In genomic region chr1:186455177-186455660, GRCm38 (mm10) we compare ENCODE assay signal across 24 mouse cellular contexts.
A peak's percentile ranks its signal among the peaks of the same experiment; 100 is the strongest.
DNase-seq lines count a peak whose midpoint lies in the region; ATAC-seq lines count a peak whose summit lies in the region.
"Had no signal": no experiment of that assay in that cellular context is flagged by ENCODE, and none has a peak within 500 bp of the region (broad histone marks: within the 10 kb centered on the region; RNA-seq: fewer than 3 reads in every experiment).

No protein-coding gene starts in this region.

- H3K27me3 ChIP-seq in embryonic facial prominence, embryonic 11.5 days (ENCODE audit: control insufficient read depth, insufficient read depth, low read length), result no peaks in the 10 kb centered on the region
- H3K27me3 ChIP-seq in embryonic facial prominence, embryonic 10.5 days (replicated peaks; ENCODE audit: low read depth, poor library complexity, severe bottlenecking), result no peaks in the 10 kb centered on the region
- H3K27me3 ChIP-seq in embryonic facial prominence, embryonic 14.5 days (replicated peaks; ENCODE audit: control insufficient read depth, insufficient read depth, low read length), result no peaks in the 10 kb centered on the region
- H3K27me3 ChIP-seq in intestine, embryonic 16.5 days (replicated peaks; ENCODE audit: control insufficient read depth, insufficient read depth, low read length), result no peaks in the 10 kb centered on the region
- H3K27me3 ChIP-seq: embryonic facial prominence, embryonic 12.5 days; embryonic facial prominence, embryonic 15.5 days; forebrain, embryonic 12.5 days; Patski had no signal

- ATAC-seq in embryonic facial prominence, embryonic 11.5 days (replicated peaks; ENCODE audit: insufficient number of reproducible peaks, low FRiP score, low TSS enrichment, low read depth), result no peak
- no peak for ATAC-seq in embryonic facial prominence, embryonic 14.5 days (ENCODE audit: low read depth)
- no peak for ATAC-seq in intestine, embryonic 16.5 days
- ATAC-seq: activated CD4-positive, CD25-positive, alpha-beta regulatory T cell, adult 4 months; forebrain, embryonic 14.5 days; forebrain, embryonic 16.5 days; Patski had no signal

- no peak overlapping the region for H3K4me2 ChIP-seq in embryonic facial prominence, embryonic 11.5 days (ENCODE audit: low read depth, low read length)
- no peak overlapping the region for H3K4me2 ChIP-seq in embryonic facial prominence, embryonic 14.5 days (ENCODE audit: low read depth, low read length)
- H3K4me2 ChIP-seq in intestine, embryonic 16.5 days (ENCODE audit: low read depth, low read length), result no peak overlapping the region
- H3K4me2 ChIP-seq: embryonic facial prominence, embryonic 12.5 days; embryonic facial prominence, embryonic 15.5 days; forebrain, embryonic 12.5 days had no signal

- no peaks in the 10 kb centered on the region for H3K9me3 ChIP-seq in embryonic facial prominence, embryonic 11.5 days (replicated peaks; ENCODE audit: control insufficient read depth, low read length)
- H3K9me3 ChIP-seq in embryonic facial prominence, embryonic 10.5 days, result 0 out of 2 replicates have a peak, but pooled peaks cover 4% of the 10 kb centered on the region
- peaks cover 4% of the 10 kb centered on the region; the same call in 1 of the 2 replicates for H3K9me3 ChIP-seq in embryonic facial prominence, embryonic 14.5 days (ENCODE audit: control insufficient read depth, low read length)
- no peaks in the 10 kb centered on the region for H3K9me3 ChIP-seq in intestine, embryonic 16.5 days (ENCODE audit: control insufficient read depth, low read length)
- H3K9me3 ChIP-seq: embryonic facial prominence, embryonic 12.5 days; embryonic facial prominence, embryonic 15.5 days; forebrain, embryonic 12.5 days had no signal

- peak; percentile 54 for DNase-seq in embryonic facial prominence, embryonic 11.5 days (ENCODE audit: low spot score)
- DNase-seq in embryonic facial prominence, embryonic 10.5 days (ENCODE audit: low spot score), result no peak
- DNase-seq in embryonic facial prominence, embryonic 14.5 days (ENCODE audit: low spot score), result peak; percentile 64
- peak; percentile 75 for DNase-seq in fibroblast of lung, adult 2 months (ENCODE audit: low read depth)
- DNase-seq in natural killer cell, adult 2 months (ENCODE audit: low spot score in 2 of 2), result no peak
- no peak for DNase-seq in gastrocnemius, adult 18-20 months (ENCODE audit: low spot score)
- DNase-seq: adrenal gland, adult 8-10 months; adrenal gland, postnatal 14 days; adrenal gland, postnatal 36 days; cerebellum, adult 11-12 months; cerebellum, adult 2 months; cerebellum, adult 9-10 months; cerebellum, postnatal 10 days; cerebellum, postnatal 25 days; embryo, embryonic 11 days had no signal

- H3K36me3 ChIP-seq in embryonic facial prominence, embryonic 11.5 days (replicated peaks; ENCODE audit: control insufficient read depth, insufficient read depth, low read depth, low read length), result no peaks in the 10 kb centered on the region
- H3K36me3 ChIP-seq in embryonic facial prominence, embryonic 10.5 days (replicated peaks), result no peaks in the 10 kb centered on the region
- no peaks in the 10 kb centered on the region for H3K36me3 ChIP-seq in embryonic facial prominence, embryonic 14.5 days (ENCODE audit: control insufficient read depth, insufficient read depth, low read length)
- no peaks in the 10 kb centered on the region for H3K36me3 ChIP-seq in intestine, embryonic 16.5 days (ENCODE audit: control insufficient read depth, insufficient read depth, low read length)
- H3K36me3 ChIP-seq: embryonic facial prominence, embryonic 12.5 days; embryonic facial prominence, embryonic 15.5 days; forebrain, embryonic 10.5 days; forebrain, embryonic 12.5 days had no signal

- H3K9ac ChIP-seq in embryonic facial prominence, embryonic 11.5 days (replicated peaks; ENCODE audit: low read length), result no peak overlapping the region
- no peak overlapping the region for H3K9ac ChIP-seq in embryonic facial prominence, embryonic 14.5 days (ENCODE audit: low read depth, low read length)
- H3K9ac ChIP-seq in intestine, embryonic 16.5 days (ENCODE audit: low read depth, low read length), result no peak overlapping the region
- H3K9ac ChIP-seq: embryonic facial prominence, embryonic 12.5 days; embryonic facial prominence, embryonic 15.5 days; forebrain, embryonic 12.5 days had no signal

- H3K4me3 ChIP-seq in embryonic facial prominence, embryonic 11.5 days (ENCODE audit: low read depth, low read length), result no peak overlapping the region
- H3K4me3 ChIP-seq in embryonic facial prominence, embryonic 10.5 days, result no peak overlapping the region
- no peak overlapping the region for H3K4me3 ChIP-seq in embryonic facial prominence, embryonic 14.5 days (ENCODE audit: low read depth, low read length)
- no peak overlapping the region for H3K4me3 ChIP-seq in intestine, embryonic 16.5 days (ENCODE audit: low read length)
- H3K4me3 ChIP-seq: embryonic facial prominence, embryonic 12.5 days; embryonic facial prominence, embryonic 15.5 days; forebrain, embryonic 10.5 days; forebrain, embryonic 12.5 days had no signal

- no peaks in the 10 kb centered on the region for H3K4me1 ChIP-seq in embryonic facial prominence, embryonic 11.5 days (ENCODE audit: control insufficient read depth, insufficient read depth, low read length)
- peaks cover 13% of the 10 kb centered on the region; the same call in 1 of the 2 replicates for H3K4me1 ChIP-seq in embryonic facial prominence, embryonic 10.5 days
- peaks cover 8% of the 10 kb centered on the region; the same call in 1 of the 2 replicates for H3K4me1 ChIP-seq in embryonic facial prominence, embryonic 14.5 days (ENCODE audit: control insufficient read depth, insufficient read depth, low read length)
- H3K4me1 ChIP-seq in intestine, embryonic 16.5 days (ENCODE audit: control insufficient read depth, insufficient read depth, low read length), result no peaks in the 10 kb centered on the region
- H3K4me1 ChIP-seq: forebrain, embryonic 10.5 days; forebrain, embryonic 12.5 days had no signal

- WGBS in embryonic facial prominence, embryonic 11.5 days, result 55% methylated on average over 7 of the region's 7 CpGs
- WGBS in embryonic facial prominence, embryonic 10.5 days, result 72% methylated on average over 7 of the region's 7 CpGs
- WGBS in embryonic facial prominence, embryonic 14.5 days, result 45% methylated on average over 7 of the region's 7 CpGs
- WGBS in intestine, embryonic 16.5 days, result 57% methylated on average over 7 of the region's 7 CpGs

- no peak overlapping the region for H3K27ac ChIP-seq in embryonic facial prominence, embryonic 11.5 days (replicated peaks; ENCODE audit: low read depth, low read length)
- no peak overlapping the region for H3K27ac ChIP-seq in embryonic facial prominence, embryonic 10.5 days (replicated peaks)
- no peak overlapping the region for H3K27ac ChIP-seq in embryonic facial prominence, embryonic 14.5 days (replicated peaks; ENCODE audit: low read depth, low read length)
- H3K27ac ChIP-seq in intestine, embryonic 16.5 days (ENCODE audit: low read length), result no peak overlapping the region
- H3K27ac ChIP-seq: embryonic facial prominence, embryonic 12.5 days; embryonic facial prominence, embryonic 15.5 days; forebrain, embryonic 10.5 days; forebrain, embryonic 12.5 days had no signal

Comparison
In these comparisons a context has a peak if more than half of its experiments do, and no peak if none do; other contexts are left out.
1. DNase-seq: peak in embryonic facial prominence, embryonic 11.5 days (single experiment), embryonic facial prominence, embryonic 14.5 days (single experiment) and fibroblast of lung, adult 2 months (single experiment); none in embryonic facial prominence, embryonic 10.5 days (single experiment), natural killer cell, adult 2 months (0 of 2) and gastrocnemius, adult 18-20 months (single experiment).